Mouse (Mus musculus) embryonic fibroblast, embryonic 13.5 days (primary cell): ENCODE data around the gene Col4a2.

ENCODE experiments used
- CTCF ChIP-seq: IDR thresholded peaks from 2 replicates; pipeline ENCODE4 v1.5.1; 2011; ENCODE audit warnings: mild to moderate bottlenecking, control low read depth, low read length, moderate library complexity, borderline replicate concordance; ENCODE audit not compliant: insufficient read depth
- POLR2A ChIP-seq: IDR thresholded peaks from 2 replicates; pipeline ENCODE4 v1.6.1; 2011; ENCODE audit warnings: low read depth, mild to moderate bottlenecking, control low read depth, low read length, moderate library complexity

DNA sequence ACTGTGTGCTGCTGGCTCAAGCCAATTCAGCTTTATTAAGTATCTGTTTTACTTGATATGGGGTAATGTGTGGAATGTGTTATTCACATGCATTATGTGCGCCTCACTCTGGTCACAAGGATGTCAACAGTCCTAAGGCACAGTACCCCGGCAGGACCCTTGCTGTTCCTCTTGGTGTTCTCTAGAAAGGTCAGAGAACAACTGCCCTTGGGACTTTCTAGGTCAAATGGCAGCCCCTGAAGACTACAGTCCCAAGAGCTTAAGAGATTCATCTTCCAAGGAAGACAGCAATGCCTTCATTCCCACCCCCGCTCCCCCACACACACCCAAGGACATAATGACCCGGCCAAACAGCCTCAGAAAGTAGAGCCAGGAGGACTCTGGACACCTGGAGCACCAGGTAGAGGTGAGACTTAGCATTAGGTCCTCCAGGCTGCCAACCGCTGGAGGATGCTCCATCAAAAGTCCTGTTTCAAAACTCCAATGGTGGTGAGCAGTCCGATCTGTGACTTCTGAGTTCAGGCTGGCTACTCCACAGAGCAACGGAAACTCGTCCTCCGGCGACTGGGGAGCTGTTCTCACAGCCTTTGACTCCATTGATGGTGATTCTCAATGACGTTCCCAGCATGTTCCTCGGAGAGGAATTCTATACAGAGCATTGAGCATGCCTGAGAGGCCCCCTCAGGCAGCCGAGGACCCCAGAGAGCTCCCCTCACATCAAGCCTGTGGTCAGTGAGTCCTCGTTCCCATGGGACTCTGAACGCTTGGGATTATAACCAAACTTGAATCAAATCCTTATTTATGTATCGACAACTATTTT lies 65.0 kb downstream of the Col4a2 start:
- TF ChIP-seq CTCF (no peak), POLR2A (no peak)
